Mouse (Mus musculus) sigmoid colon, adult 10 weeks (tissue): ENCODE results near the gene Tspan2. TPM values are rescaled to one million over a fixed set of nuclear protein-coding genes. Genes with fewer than 3 reads are reported as not detected.

Experiments used
- polyA plus RNA-seq: library from polyadenylated mRNA; stranded (reverse); fragments of 350-450 nt; fragmentation: Illumina TruSeq; extraction: RNeasy Lipid Tissue Mini Kit (QIAGEN cat#74804); gene quantifications from one replicate; pipeline ENCODE4 v1.2.3, GENCODE M21; 2014; ENCODE audit warnings: low read depth, low replicate concordance

Tspan2 gene
- 55.7 TPM for polyA plus RNA-seq

DNA sequence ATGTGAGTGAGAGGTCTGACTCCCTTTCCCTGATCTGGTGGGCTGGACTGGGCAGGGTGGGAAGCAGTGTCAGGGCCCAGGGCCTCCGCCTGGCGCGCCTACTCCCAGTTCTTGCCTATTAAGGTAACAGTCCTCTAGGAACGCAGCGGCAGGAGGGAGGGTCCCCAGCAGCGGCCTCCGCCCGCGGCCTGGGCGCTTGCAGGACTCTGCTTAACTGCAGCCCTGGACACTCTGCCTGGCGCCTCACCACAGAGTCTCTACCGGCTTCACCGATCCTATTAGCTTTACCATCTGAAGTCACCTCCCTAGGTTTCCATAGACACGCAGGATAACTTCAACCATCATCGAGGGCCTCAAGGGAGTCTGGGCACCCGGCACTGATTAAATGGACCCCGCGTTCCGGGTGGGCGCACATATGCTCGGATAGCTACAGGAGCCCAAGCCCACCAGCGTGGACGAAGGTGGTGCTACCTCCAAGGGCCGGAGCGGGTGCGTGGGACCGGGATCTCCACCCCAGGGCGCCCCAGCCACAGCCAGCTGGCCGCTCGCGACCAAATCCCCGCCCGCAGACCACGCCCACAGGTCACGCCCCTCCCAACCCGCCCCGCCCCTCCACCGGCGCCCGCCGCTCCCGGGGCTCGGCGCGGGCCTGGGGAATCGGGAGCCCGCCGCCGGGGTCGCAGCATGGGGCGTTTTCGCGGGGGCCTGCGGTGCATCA, at the start of gene Tspan2:
Gene Tspan2, plus strand, starts transcription at position 217 of the 718 bp plus-strand sequence.

GRCm38 (mm10) chr3:102782618-102783017, 48.3 kb downstream of the Tspan2 start, which contains the start of gene Tshb:
Gene Tshb, minus strand, starts transcription at chr3:102782718.

Other genes with a start within 250 kb of the Tspan2 start
- not detected for gene Tshb, start 48.2 kb downstream of the Tspan2 start, polyA plus RNA-seq
- gene Sycp1, start 201.6 kb downstream of the Tspan2 start, polyA plus RNA-seq = 2.9 TPM
- gene Nr1h5, start 229.6 kb downstream of the Tspan2 start, polyA plus RNA-seq = 1.0 TPM